10 mouse cellular contexts compared by ENCODE assay signal in genomic region chr2:167574814-167575213, GRCm38 (mm10). TPM values are rescaled to one million over a fixed set of nuclear protein-coding genes. Genes with fewer than 3 reads are reported as not detected.
DNase-seq lines count a peak whose midpoint lies in the region; ATAC-seq and TF ChIP-seq lines count a peak whose summit lies in the region.
"Had no signal": no experiment of that assay in that cellular context is flagged by ENCODE, and none has a peak within 500 bp of the region (broad histone marks: within the 10 kb centered on the region; RNA-seq: fewer than 3 reads in every experiment).

No protein-coding gene starts in this region.

- no peaks in the 10 kb centered on the region for H3K27me3 ChIP-seq in embryonic facial prominence, embryonic 11.5 days (ENCODE audit: control insufficient read depth, insufficient read depth, low read length)
- no peaks in the 10 kb centered on the region for H3K27me3 ChIP-seq in stomach, postnatal 0 days (ENCODE audit: control insufficient read depth, insufficient read depth, low read length)
- no peaks in the 10 kb centered on the region for H3K27me3 ChIP-seq in midbrain, postnatal 0 days (ENCODE audit: insufficient read depth, low read length)

- peak overlapping the region; percentile 3; the same call in 1 of the 2 replicates for H3K9ac ChIP-seq in embryonic facial prominence, embryonic 11.5 days (replicated peaks; ENCODE audit: low read length)
- H3K9ac ChIP-seq in stomach, postnatal 0 days (ENCODE audit: low read length) = no peak overlapping the region
- no peak overlapping the region for H3K9ac ChIP-seq in midbrain, postnatal 0 days (replicated peaks; ENCODE audit: low read length, poor library complexity, severe bottlenecking)
- H3K9ac ChIP-seq: liver, embryonic 14.5 days had no signal

- no peak for TF ChIP-seq CTCF in stomach, postnatal 0 days (IDR thresholded peaks at IDR 0.05; ENCODE audit: low read depth)
- TF ChIP-seq CTCF in midbrain, postnatal 0 days (IDR thresholded peaks at IDR 0.05) = no peak

- DNase-seq in ovary, postnatal 36 days (ENCODE audit: low spot score) = peak; percentile 47
- DNase-seq in ovary, postnatal 14 days (ENCODE audit: low spot score) = no peak
- DNase-seq in embryonic facial prominence, embryonic 11.5 days (ENCODE audit: low spot score) = no peak
- peak; percentile 76 to 78 for DNase-seq in heart, postnatal 10 days
- peak; percentile 50 for DNase-seq in stomach, postnatal 0 days (ENCODE audit: low spot score)
- DNase-seq in cerebellum, adult 11-12 months = no peak
- no peak for DNase-seq in midbrain, postnatal 0 days (ENCODE audit: low spot score)
- DNase-seq: midbrain, embryonic 14.5 days had no signal

- ATAC-seq in embryonic facial prominence, embryonic 11.5 days (replicated peaks; ENCODE audit: insufficient number of reproducible peaks, low FRiP score, low TSS enrichment, low read depth) = no peak
- ATAC-seq in stomach, postnatal 0 days (ENCODE audit: low FRiP score, low TSS enrichment) = peak; percentile 61; the same call in 1 of the 2 replicates
- no peak for ATAC-seq in inflammation-experienced regulatory T-cells, adult 6 months
- no peak for ATAC-seq in midbrain, postnatal 0 days (ENCODE audit: low FRiP score)

- no peak overlapping the region for H3K4me2 ChIP-seq in embryonic facial prominence, embryonic 11.5 days (ENCODE audit: low read depth, low read length)
- H3K4me2 ChIP-seq in stomach, postnatal 0 days (replicated peaks; ENCODE audit: low read depth) = no peak overlapping the region
- no peak overlapping the region for H3K4me2 ChIP-seq in midbrain, postnatal 0 days (ENCODE audit: low read depth, low read length, poor library complexity, severe bottlenecking)

- H3K36me3 ChIP-seq in embryonic facial prominence, embryonic 11.5 days (replicated peaks; ENCODE audit: control insufficient read depth, insufficient read depth, low read depth, low read length) = no peaks in the 10 kb centered on the region
- no peaks in the 10 kb centered on the region for H3K36me3 ChIP-seq in stomach, postnatal 0 days (ENCODE audit: control insufficient read depth, insufficient read depth, low read length)
- H3K36me3 ChIP-seq in midbrain, postnatal 0 days (ENCODE audit: insufficient read depth, low read length) = no peaks in the 10 kb centered on the region

- H3K9me3 ChIP-seq in embryonic facial prominence, embryonic 11.5 days (replicated peaks; ENCODE audit: control insufficient read depth, low read length) = no peaks in the 10 kb centered on the region
- H3K9me3 ChIP-seq in stomach, postnatal 0 days (ENCODE audit: control insufficient read depth, low read length) = no peaks in the 10 kb centered on the region
- H3K9me3 ChIP-seq in midbrain, postnatal 0 days (ENCODE audit: low read length) = no peaks in the 10 kb centered on the region

- no peak overlapping the region for H3K4me3 ChIP-seq in embryonic facial prominence, embryonic 11.5 days (ENCODE audit: low read depth, low read length)
- H3K4me3 ChIP-seq in stomach, postnatal 0 days (ENCODE audit: low read depth, low read length) = no peak overlapping the region
- H3K4me3 ChIP-seq in midbrain, postnatal 0 days (ENCODE audit: low read depth, low read length) = no peak overlapping the region

- TF ChIP-seq EP300 in stomach, postnatal 0 days (optimal IDR thresholded peaks at IDR 0.05) = no peak

- intact Hi-C loops in heart, postnatal 10 days (cut with DNase I) = no loop called here

- 67% methylated on average over 9 of the region's 9 CpGs for WGBS in embryonic facial prominence, embryonic 11.5 days
- 39% methylated on average over 9 of the region's 9 CpGs for WGBS in stomach, postnatal 0 days
- WGBS in midbrain, postnatal 0 days = 64% methylated on average over 9 of the region's 9 CpGs

- no peaks in the 10 kb centered on the region for H3K4me1 ChIP-seq in embryonic facial prominence, embryonic 11.5 days (ENCODE audit: control insufficient read depth, insufficient read depth, low read length)
- no peaks in the 10 kb centered on the region for H3K4me1 ChIP-seq in stomach, postnatal 0 days (replicated peaks; ENCODE audit: control insufficient read depth, insufficient read depth)
- no peaks in the 10 kb centered on the region for H3K4me1 ChIP-seq in midbrain, postnatal 0 days (ENCODE audit: insufficient read depth, low read length)

- no peak overlapping the region for H3K27ac ChIP-seq in embryonic facial prominence, embryonic 11.5 days (replicated peaks; ENCODE audit: low read depth, low read length)
- H3K27ac ChIP-seq in stomach, postnatal 0 days (replicated peaks) = no peak overlapping the region
- H3K27ac ChIP-seq in midbrain, postnatal 0 days (ENCODE audit: low read depth, low read length) = no peak overlapping the region
- H3K27ac ChIP-seq: liver, embryonic 14.5 days had no signal

RNA-seq across cellular contexts. Expression of gene Snai1, which starts 36.8 kb away (rescaled TPM):
- 66.8 and 76.2 TPM in 2 replicates for polyA plus RNA-seq in embryonic facial prominence, embryonic 11.5 days (2014; fragmentation: Nextera tagmentation; extraction: Ambion mirVana)
- 1 to 10 TPM; 3.6 to 4.1 TPM for total RNA-seq in heart, postnatal 10 days (2021)
- 6.9 and 8.3 TPM in 2 replicates for polyA plus RNA-seq in stomach, postnatal 0 days (2015; fragmentation: Nextera tagmentation; extraction: Ambion mirVana)
- polyA plus RNA-seq in inflammation-experienced regulatory T-cells, adult 6 months (2017; shearing (Covaris generic)) = not detected
- total RNA-seq in midbrain, postnatal 0 days (2014; rRNA removed) = 0.28 and 0.71 TPM in 2 replicates
- polyA plus RNA-seq in midbrain, postnatal 0 days (2015; fragmentation: Nextera tagmentation; extraction: Ambion mirVana) = 3.8 and 5.1 TPM in 2 replicates

RNA-seq across cellular contexts. Expression of gene Ube2v1, which starts 57.1 kb away (rescaled TPM):
- polyA plus RNA-seq in embryonic facial prominence, embryonic 11.5 days (2014; fragmentation: Nextera tagmentation; extraction: Ambion mirVana) = 223 and 235 TPM in 2 replicates
- 100 to 1,000 TPM; 120 to 121 TPM for total RNA-seq in heart, postnatal 10 days (2021)
- polyA plus RNA-seq in stomach, postnatal 0 days (2015; fragmentation: Nextera tagmentation; extraction: Ambion mirVana) = 234 and 253 TPM in 2 replicates
- polyA plus RNA-seq in inflammation-experienced regulatory T-cells, adult 6 months (2017; shearing (Covaris generic)) = 100 to 1,000 TPM; 370 to 426 (median 380) TPM
- total RNA-seq in midbrain, postnatal 0 days (2014; rRNA removed) = 191 and 233 TPM in 2 replicates
- 402 and 414 TPM in 2 replicates for polyA plus RNA-seq in midbrain, postnatal 0 days (2015; fragmentation: Nextera tagmentation; extraction: Ambion mirVana)

Comparison
In these comparisons a context has a peak if more than half of its experiments do, and no peak if none do; other contexts are left out.
1. DNase-seq: peak in ovary, postnatal 36 days (single experiment), heart, postnatal 10 days (2 of 2) and stomach, postnatal 0 days (single experiment); none in ovary, postnatal 14 days (single experiment), embryonic facial prominence, embryonic 11.5 days (single experiment), cerebellum, adult 11-12 months (single experiment) and midbrain, postnatal 0 days (single experiment).